In genomic region chr7:130247831-130248230, GRCm38 (mm10) we compare ENCODE assay signal across 21 mouse cellular contexts.
A peak's percentile ranks its signal among the peaks of the same experiment; 100 is the strongest.
DNase-seq lines count a peak whose midpoint lies in the region; ATAC-seq and TF ChIP-seq lines count a peak whose summit lies in the region.
"Had no signal": no experiment of that assay in that cellular context is flagged by ENCODE, and none has a peak within 500 bp of the region (broad histone marks: within the 10 kb centered on the region; RNA-seq: fewer than 3 reads in every experiment).

No protein-coding gene starts in this region.

- H3K9me3 ChIP-seq in liver, postnatal 0 days (ENCODE audit: low read length) = no peaks in the 10 kb centered on the region
- H3K9me3 ChIP-seq in midbrain, embryonic 10.5 days (replicated peaks) = no peaks in the 10 kb centered on the region
- no peaks in the 10 kb centered on the region for H3K9me3 ChIP-seq in midbrain, embryonic 16.5 days (replicated peaks; ENCODE audit: control insufficient read depth, low read length, poor library complexity, severe bottlenecking)
- H3K9me3 ChIP-seq in kidney, embryonic 15.5 days (replicated peaks) = no peaks in the 10 kb centered on the region
- H3K9me3 ChIP-seq: heart, embryonic 12.5 days; limb, embryonic 15.5 days; liver, embryonic 15.5 days; midbrain, embryonic 13.5 days; neural tube, embryonic 12.5 days had no signal

- no peak overlapping the region; the same call in 1 of the 2 replicates for H3K9ac ChIP-seq in liver, adult 2 months (ENCODE audit: low read depth, low read length)
- H3K9ac ChIP-seq in liver, postnatal 0 days (replicated peaks) = no peak overlapping the region
- no peak overlapping the region for H3K9ac ChIP-seq in midbrain, embryonic 16.5 days (ENCODE audit: low read depth, low read length)
- no peak overlapping the region for H3K9ac ChIP-seq in kidney, embryonic 15.5 days
- H3K9ac ChIP-seq: forebrain, postnatal 0 days; heart, embryonic 12.5 days; limb, embryonic 15.5 days; liver, embryonic 15.5 days; midbrain, embryonic 13.5 days; neural tube, embryonic 12.5 days had no signal

- H3K27me3 ChIP-seq in cerebellum, adult 2 months (ENCODE audit: control insufficient read depth, insufficient read depth, low read length) = no peaks in the 10 kb centered on the region
- H3K27me3 ChIP-seq in liver, adult 2 months (ENCODE audit: control insufficient read depth, insufficient read depth, low read length) = no peaks in the 10 kb centered on the region
- H3K27me3 ChIP-seq in liver, postnatal 0 days (ENCODE audit: insufficient read depth, low read length) = no peaks in the 10 kb centered on the region
- H3K27me3 ChIP-seq in midbrain, embryonic 10.5 days (ENCODE audit: low read depth, poor library complexity, severe bottlenecking) = peaks cover 30% of the 10 kb centered on the region
- no peaks in the 10 kb centered on the region for H3K27me3 ChIP-seq in midbrain, embryonic 16.5 days (ENCODE audit: control insufficient read depth, insufficient read depth, low read depth, low read length)
- no peaks in the 10 kb centered on the region for H3K27me3 ChIP-seq in kidney, embryonic 15.5 days
- H3K27me3 ChIP-seq: heart, embryonic 12.5 days; limb, embryonic 15.5 days; liver, embryonic 15.5 days; neural tube, embryonic 12.5 days had no signal

- ATAC-seq in liver, postnatal 0 days = no peak
- no peak for ATAC-seq in midbrain, embryonic 16.5 days
- ATAC-seq in kidney, embryonic 15.5 days (replicated peaks; ENCODE audit: low FRiP score) = no peak
- ATAC-seq: forebrain, postnatal 0 days; midbrain, embryonic 13.5 days had no signal

- H3K4me3 ChIP-seq in cerebellum, adult 2 months (replicated peaks; ENCODE audit: insufficient read depth, low read depth, low read length) = no peak overlapping the region
- H3K4me3 ChIP-seq in liver, adult 2 months (ENCODE audit: insufficient read depth, low read depth, low read length) = no peak overlapping the region
- H3K4me3 ChIP-seq in liver, postnatal 0 days (ENCODE audit: low read depth, low read length) = no peak overlapping the region
- no peak overlapping the region for H3K4me3 ChIP-seq in midbrain, embryonic 10.5 days
- H3K4me3 ChIP-seq in midbrain, embryonic 16.5 days (ENCODE audit: low read depth, low read length) = no peak overlapping the region
- no peak overlapping the region for H3K4me3 ChIP-seq in kidney, embryonic 15.5 days (replicated peaks)
- H3K4me3 ChIP-seq: heart, embryonic 12.5 days; limb, embryonic 15.5 days; liver, embryonic 15.5 days; midbrain, embryonic 13.5 days; neural tube, embryonic 12.5 days had no signal

- no peak for DNase-seq in cerebellum, adult 2 months
- DNase-seq in cerebellum, postnatal 36 days = no peak
- DNase-seq in liver, adult 2 months (ENCODE audit: extremely low read depth, low read depth, low spot score) = peak; percentile 74
- no peak for DNase-seq in liver, postnatal 0 days
- DNase-seq in midbrain, embryonic 10.5 days (ENCODE audit: low spot score) = no peak
- no peak for DNase-seq in frontal cortex, adult 2 months (ENCODE audit: extremely low spot score in 1 of 2, low spot score in 1 of 2)
- DNase-seq: adrenal gland, postnatal 14 days; cerebellum, adult 8-10 months; forebrain, postnatal 0 days; gastrocnemius, postnatal 25 days; heart, adult 18-20 months; heart, postnatal 10 days; kidney, adult 9 months; kidney, postnatal 25 days had no signal

- TF ChIP-seq CTCF in cerebellum, adult 2 months (IDR thresholded peaks at IDR 0.05; ENCODE audit: borderline replicate concordance, insufficient read depth, low read depth, low read length) = no peak
- TF ChIP-seq CTCF in liver, adult 2 months (IDR thresholded peaks at IDR 0.05; ENCODE audit: low read depth, low read length) = no peak
- TF ChIP-seq CTCF in liver, postnatal 0 days (IDR thresholded peaks at IDR 0.05; ENCODE audit: low read depth) = no peak

- H3K36me3 ChIP-seq in liver, adult 2 months (ENCODE audit: control insufficient read depth, insufficient read depth, low read length) = no peaks in the 10 kb centered on the region
- H3K36me3 ChIP-seq in liver, postnatal 0 days (replicated peaks; ENCODE audit: insufficient read depth, low read length) = no peaks in the 10 kb centered on the region
- peaks cover 34% of the 10 kb centered on the region for H3K36me3 ChIP-seq in midbrain, embryonic 10.5 days
- no peaks in the 10 kb centered on the region for H3K36me3 ChIP-seq in midbrain, embryonic 16.5 days (ENCODE audit: control insufficient read depth, insufficient read depth, low read length)
- H3K36me3 ChIP-seq in kidney, embryonic 15.5 days = 0 out of 2 replicates have a peak, but pooled peaks cover 6% of the 10 kb centered on the region
- H3K36me3 ChIP-seq: heart, embryonic 12.5 days; limb, embryonic 15.5 days; liver, embryonic 15.5 days; midbrain, embryonic 13.5 days; neural tube, embryonic 12.5 days had no signal

- no peak for TF ChIP-seq EP300 in liver, postnatal 0 days (IDR thresholded peaks at IDR 0.05; ENCODE audit: low read depth)

- no peak for TF ChIP-seq POLR2A in cerebellum, adult 2 months (IDR thresholded peaks at IDR 0.05; ENCODE audit: borderline replicate concordance, insufficient read depth, low read length)
- TF ChIP-seq POLR2A in liver, adult 2 months (IDR thresholded peaks at IDR 0.05; ENCODE audit: extremely low read depth, insufficient read depth, low read length) = no peak

- H3K27ac ChIP-seq in cerebellum, adult 2 months (ENCODE audit: insufficient read depth, low read length) = peak overlapping the region; percentile 26; the same call in 1 of the 2 replicates
- H3K27ac ChIP-seq in liver, adult 2 months (replicated peaks; ENCODE audit: insufficient read depth, low read depth, low read length) = peak overlapping the region; percentile 62
- no peak overlapping the region for H3K27ac ChIP-seq in liver, postnatal 0 days (ENCODE audit: low read depth)
- H3K27ac ChIP-seq in midbrain, embryonic 10.5 days (replicated peaks) = peak overlapping the region; percentile 55; the same call in 1 of the 2 replicates
- H3K27ac ChIP-seq in midbrain, embryonic 16.5 days (ENCODE audit: low read length) = no peak overlapping the region
- no peak overlapping the region for H3K27ac ChIP-seq in kidney, embryonic 15.5 days
- H3K27ac ChIP-seq: limb, embryonic 15.5 days; liver, embryonic 15.5 days; midbrain, embryonic 13.5 days; neural tube, embryonic 12.5 days had no signal

- WGBS in cerebellum, adult 2 months = 24% methylated on average over 10 of the region's 10 CpGs
- 43% methylated on average over 10 of the region's 10 CpGs for WGBS in liver, adult 2 months
- 67% methylated on average over 10 of the region's 10 CpGs for WGBS in liver, postnatal 0 days (ENCODE audit: insufficient replicate concordance)
- WGBS in midbrain, embryonic 10.5 days = 91% methylated on average over 10 of the region's 10 CpGs
- WGBS in midbrain, embryonic 16.5 days = 90% methylated on average over 10 of the region's 10 CpGs
- WGBS in kidney, embryonic 15.5 days = 66% methylated on average over 10 of the region's 10 CpGs

- no peaks in the 10 kb centered on the region; the same call in 1 of the 2 replicates for H3K4me1 ChIP-seq in cerebellum, adult 2 months (ENCODE audit: control insufficient read depth, insufficient read depth, low read length)
- H3K4me1 ChIP-seq in liver, adult 2 months (ENCODE audit: control insufficient read depth, insufficient read depth, low read length) = peaks cover 13% of the 10 kb centered on the region
- peaks cover 31% of the 10 kb centered on the region for H3K4me1 ChIP-seq in liver, postnatal 0 days (ENCODE audit: insufficient read depth)
- H3K4me1 ChIP-seq in midbrain, embryonic 10.5 days = peaks cover 96% of the 10 kb centered on the region
- peaks cover 2% of the 10 kb centered on the region; the same call in 1 of the 2 replicates for H3K4me1 ChIP-seq in midbrain, embryonic 16.5 days (ENCODE audit: control insufficient read depth, insufficient read depth, low read length)
- peaks cover 99% of the 10 kb centered on the region for H3K4me1 ChIP-seq in kidney, embryonic 15.5 days

- H3K79me2 ChIP-seq in liver, adult 2 months (ENCODE audit: control insufficient read depth, insufficient read depth, low read length) = peaks cover 22% of the 10 kb centered on the region; the same call in 1 of the 2 replicates

- H3K4me2 ChIP-seq in liver, postnatal 0 days (ENCODE audit: low read depth, low read length) = no peak overlapping the region
- no peak overlapping the region for H3K4me2 ChIP-seq in midbrain, embryonic 16.5 days (ENCODE audit: low read length)
- H3K4me2 ChIP-seq in kidney, embryonic 15.5 days = no peak overlapping the region
- H3K4me2 ChIP-seq: heart, embryonic 12.5 days; limb, embryonic 15.5 days; liver, embryonic 15.5 days; midbrain, embryonic 13.5 days; neural tube, embryonic 12.5 days had no signal

Comparison
In these comparisons a context has a peak if more than half of its experiments do, and no peak if none do; other contexts are left out.
1. H3K27ac ChIP-seq: peak in cerebellum, adult 2 months (single experiment), liver, adult 2 months (single experiment) and midbrain, embryonic 10.5 days (single experiment); none in liver, postnatal 0 days (single experiment), midbrain, embryonic 16.5 days (single experiment) and kidney, embryonic 15.5 days (single experiment).